Mouse (Mus musculus) thymus, adult 2 months (tissue): ENCODE data around the gene Cdc42ep4.

ENCODE experiments used
- CTCF ChIP-seq: fragments of 200-500 bp; IDR thresholded peaks from 2 replicates; pipeline ENCODE4 v1.5.1; 2012; ENCODE audit warnings: mild to moderate bottlenecking, control low read depth, low read length, moderate library complexity, borderline replicate concordance; ENCODE audit not compliant: control insufficient read depth, poor library complexity, insufficient read depth; ENCODE audit errors: extremely low read depth
- POLR2A ChIP-seq: fragments of 200-500 bp; IDR thresholded peaks from 2 replicates; pipeline ENCODE4 v1.6.1; 2012; ENCODE audit warnings: mild to moderate bottlenecking, low read length, control low read depth, moderate library complexity; ENCODE audit not compliant: control insufficient read depth, poor library complexity, insufficient read depth; ENCODE audit errors: extremely low read depth

- TF ChIP-seq CTCF (no peak), POLR2A (no peak)
These were observed 33.1 kb upstream of the Cdc42ep4 start for GRCm38 (mm10) chr11:113784656-113785396.
